Mouse (Mus musculus): ENCODE results near the gene Auts2. TPM values are rescaled to one million over a fixed set of nuclear protein-coding genes. Genes with fewer than 3 reads are reported as not detected.

The Auts2 gene
- polyA plus RNA-seq, 1 experiment from 2014 or later = 90.6 TPM

DNA sequence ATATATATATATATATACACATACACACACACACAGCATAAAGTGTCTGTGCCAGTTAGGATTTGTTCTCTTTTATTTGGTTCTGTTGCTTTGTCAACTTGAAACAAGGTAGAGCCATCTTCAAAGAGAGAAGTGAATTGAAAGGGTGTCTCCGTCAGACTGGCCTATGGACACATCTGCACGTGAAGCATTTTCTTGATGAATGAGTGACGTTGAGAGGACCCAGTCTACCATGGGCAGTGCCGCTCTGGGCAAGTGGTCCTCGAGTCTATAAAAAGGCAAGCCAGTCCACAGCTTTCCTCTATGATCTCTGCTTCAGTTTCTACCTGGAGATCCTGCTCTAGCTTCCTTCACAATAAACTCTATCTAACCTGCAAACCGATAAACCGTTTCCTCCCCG, 105.7 kb downstream of the Auts2 start:
- H3K4me2 ChIP-seq (replicated peaks) = no peak overlapping the region
- ATAC-seq (ENCODE audit: low FRiP score) = no peak
- no peak overlapping the region for H3K9ac ChIP-seq
- H3K27me3 ChIP-seq = no peaks in the 10 kb centered on the region
- no peaks in the 10 kb centered on the region for H3K36me3 ChIP-seq
- H3K27ac ChIP-seq = no peak overlapping the region
- H3K9me3 ChIP-seq (replicated peaks) = no peaks in the 10 kb centered on the region
- H3K4me1 ChIP-seq = peaks cover 20% of the 10 kb centered on the region
- no peak overlapping the region for H3K4me3 ChIP-seq
- WGBS = 92% methylated on average over 8 of the region's 8 CpGs

DNA sequence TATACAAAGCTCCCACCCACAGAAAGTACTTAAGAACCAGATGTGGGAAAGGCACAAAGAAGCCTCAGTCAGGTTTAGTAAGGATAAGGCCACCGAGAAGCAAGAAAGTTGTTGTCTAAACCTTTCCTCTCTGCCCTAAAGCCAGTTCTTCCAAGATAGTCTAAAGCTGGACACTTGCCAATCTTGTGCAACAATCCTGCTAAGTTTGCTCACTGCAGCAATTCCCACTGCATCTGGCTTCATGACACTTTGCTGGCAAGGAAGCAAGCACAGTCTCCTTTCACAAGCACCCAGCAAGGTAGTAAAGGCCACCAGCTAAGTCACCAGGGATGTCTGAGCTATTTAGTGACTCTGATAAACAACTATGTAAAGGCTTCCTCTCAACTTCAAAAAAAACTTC, 106.2 kb downstream of the Auts2 start:
- no peak for ATAC-seq (ENCODE audit: low FRiP score)
- no peaks in the 10 kb centered on the region for H3K9me3 ChIP-seq (replicated peaks)
- H3K4me1 ChIP-seq = peaks cover 20% of the 10 kb centered on the region
- no peak overlapping the region for H3K9ac ChIP-seq
- H3K27me3 ChIP-seq = no peaks in the 10 kb centered on the region
- H3K4me3 ChIP-seq = no peak overlapping the region
- 67% methylated on average over 1 of the region's 1 CpGs for WGBS
- no peak overlapping the region for H3K4me2 ChIP-seq (replicated peaks)
- no peak overlapping the region for H3K27ac ChIP-seq
- no peaks in the 10 kb centered on the region for H3K36me3 ChIP-seq

DNA sequence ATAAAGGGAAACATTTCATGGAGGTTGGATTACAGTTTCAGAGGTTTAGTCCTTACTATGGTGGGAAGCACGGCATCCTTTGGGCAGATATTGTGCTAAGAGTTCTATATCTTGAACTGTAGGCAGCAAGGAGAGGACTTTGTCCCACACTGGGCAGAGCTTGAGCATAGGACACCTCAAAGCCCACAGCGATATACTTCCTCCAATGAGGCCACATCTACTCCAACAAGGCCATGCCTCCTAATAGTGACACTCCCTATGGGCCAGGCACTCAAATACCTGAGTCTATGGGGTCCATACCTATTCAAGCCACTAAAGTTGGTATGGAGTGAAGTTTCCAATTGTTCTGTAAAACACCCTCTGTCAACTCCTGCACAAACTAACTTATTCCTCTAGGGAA, 106.7 kb downstream of the Auts2 start:
- H3K4me3 ChIP-seq = no peak overlapping the region
- peaks cover 20% of the 10 kb centered on the region for H3K4me1 ChIP-seq
- H3K9me3 ChIP-seq (replicated peaks) = no peaks in the 10 kb centered on the region
- H3K36me3 ChIP-seq = no peaks in the 10 kb centered on the region
- no peak overlapping the region for H3K9ac ChIP-seq
- H3K27ac ChIP-seq = no peak overlapping the region
- no peak overlapping the region for H3K4me2 ChIP-seq (replicated peaks)
- no peaks in the 10 kb centered on the region for H3K27me3 ChIP-seq
- ATAC-seq (ENCODE audit: low FRiP score) = no peak
- 89% methylated on average over 2 of the region's 2 CpGs for WGBS

DNA sequence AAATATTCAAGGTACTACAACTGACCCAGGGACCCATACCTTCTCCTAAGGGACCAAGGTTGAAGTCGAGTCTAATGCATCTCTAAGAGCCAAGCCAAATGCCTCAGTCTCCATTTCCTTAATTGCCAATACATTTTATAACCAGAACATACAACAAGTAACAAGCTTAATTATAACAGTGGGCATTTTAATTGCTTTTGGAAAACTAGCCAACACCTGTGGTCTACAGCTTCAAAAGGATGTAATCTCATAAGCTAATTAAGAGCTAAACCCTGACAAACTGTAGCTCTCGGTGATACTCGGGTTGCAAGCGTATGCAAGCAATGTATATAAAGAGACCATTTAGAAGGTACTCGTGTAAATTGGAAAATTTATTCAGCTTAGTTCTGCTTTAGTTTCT, 107.7 kb downstream of the Auts2 start:
- H3K4me1 ChIP-seq = peaks cover 20% of the 10 kb centered on the region
- ATAC-seq (ENCODE audit: low FRiP score) = no peak
- no peak overlapping the region for H3K4me2 ChIP-seq (replicated peaks)
- no peak overlapping the region for H3K27ac ChIP-seq
- H3K27me3 ChIP-seq = no peaks in the 10 kb centered on the region
- H3K36me3 ChIP-seq = no peaks in the 10 kb centered on the region
- H3K9me3 ChIP-seq (replicated peaks) = no peaks in the 10 kb centered on the region
- WGBS = 72% methylated on average over 5 of the region's 5 CpGs
- H3K9ac ChIP-seq = no peak overlapping the region
- no peak overlapping the region for H3K4me3 ChIP-seq

DNA sequence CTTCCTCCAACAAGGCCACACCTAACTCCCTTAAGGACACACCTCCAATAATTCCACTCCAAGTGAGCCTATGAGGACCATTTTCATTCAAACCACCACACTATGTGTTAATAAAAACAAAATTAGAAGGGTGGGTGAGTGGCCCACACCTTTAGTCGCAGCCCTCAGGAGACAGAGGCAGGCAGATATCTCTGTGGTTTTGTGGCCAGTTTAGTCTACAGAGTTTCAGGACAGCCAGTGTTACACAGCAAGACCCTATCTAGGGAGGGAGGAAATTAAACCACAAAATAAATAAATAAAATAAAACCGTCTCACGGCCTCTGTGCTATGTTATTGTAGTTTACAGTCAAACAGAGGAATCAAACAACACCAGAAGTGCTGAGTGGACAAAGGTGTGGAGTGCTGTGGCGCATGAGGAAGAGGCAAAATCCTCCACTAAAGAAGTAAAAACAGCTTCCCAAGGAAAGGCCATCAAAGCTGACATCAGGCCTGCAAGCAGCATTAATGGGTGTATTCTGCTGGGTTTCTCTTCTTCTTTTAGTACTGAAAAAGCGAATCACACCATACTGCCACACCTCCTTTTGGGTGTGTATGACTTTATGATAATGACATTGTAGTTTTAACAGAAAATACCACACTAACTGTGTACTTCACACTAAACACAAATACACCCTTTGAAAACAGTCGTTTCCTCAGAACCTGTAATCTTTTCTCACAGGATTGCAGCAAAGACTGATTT, 109.6 kb downstream of the Auts2 start:
- no peaks in the 10 kb centered on the region for H3K36me3 ChIP-seq
- peaks cover 24% of the 10 kb centered on the region for H3K4me1 ChIP-seq
- no peak overlapping the region for H3K9ac ChIP-seq
- no peak overlapping the region for H3K4me3 ChIP-seq
- no peak overlapping the region for H3K27ac ChIP-seq
- WGBS = 84% methylated on average over 6 of the region's 6 CpGs
- H3K27me3 ChIP-seq = no peaks in the 10 kb centered on the region
- no peak overlapping the region for H3K4me2 ChIP-seq (replicated peaks)
- no peak for ATAC-seq (ENCODE audit: low FRiP score)
- no peaks in the 10 kb centered on the region for H3K9me3 ChIP-seq (replicated peaks)

DNA sequence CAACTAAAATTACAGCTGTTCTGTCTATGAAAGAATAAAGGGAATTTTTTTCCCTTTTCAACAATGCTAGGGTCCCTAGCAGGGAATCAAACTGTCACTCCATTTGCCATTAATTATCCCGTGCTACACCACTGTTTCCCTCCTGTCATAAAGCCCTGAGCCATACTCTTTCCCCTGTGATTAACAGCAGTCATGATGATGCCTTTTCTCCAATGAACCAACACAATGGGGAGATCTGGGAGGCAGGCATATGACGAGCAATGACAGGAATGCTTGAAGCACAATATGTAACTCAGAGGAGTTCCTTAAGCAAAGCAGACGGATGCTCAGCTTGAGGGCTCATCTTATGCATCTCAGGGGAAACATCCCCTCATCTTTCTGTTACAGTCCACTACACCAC, 113.8 kb downstream of the Auts2 start:
- Histone ChIP-seq H3K4me2 (replicated peaks) (no peak overlapping the region), H3K9me3 (replicated peaks) (no peaks in the 10 kb centered on the region), H3K27me3 (no peaks in the 10 kb centered on the region), H3K36me3 (no peaks in the 10 kb centered on the region), H3K9ac (no peak overlapping the region), H3K27ac (no peak overlapping the region), H3K4me1 (peaks cover 14% of the 10 kb centered on the region), H3K4me3 (no peak overlapping the region)
- 49% methylated on average over 3 of the region's 3 CpGs for WGBS
- peak; percentile 56 for ATAC-seq (ENCODE audit: low FRiP score)

DNA sequence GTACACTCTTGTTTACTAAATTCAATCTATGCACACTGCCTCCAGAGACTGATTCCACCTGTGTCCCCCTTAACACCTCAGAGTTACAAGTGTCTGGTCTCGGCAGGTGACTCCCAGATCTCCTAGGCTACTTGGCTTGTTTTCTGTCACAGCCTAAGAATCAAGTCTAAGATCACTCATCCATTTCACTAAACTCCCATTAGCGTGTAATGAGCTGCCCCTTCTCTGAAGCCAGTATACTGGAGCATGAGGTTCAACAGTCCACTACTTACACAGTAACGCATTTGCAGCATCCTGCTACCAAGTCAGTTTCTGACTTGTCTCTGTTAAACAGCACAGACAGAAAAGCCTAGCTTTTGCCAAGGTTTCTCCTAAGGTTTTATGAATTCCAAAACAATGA, 116.8 kb downstream of the Auts2 start:
- H3K4me3 ChIP-seq = no peak overlapping the region
- H3K36me3 ChIP-seq = no peaks in the 10 kb centered on the region
- no peaks in the 10 kb centered on the region for H3K9me3 ChIP-seq (replicated peaks)
- H3K4me1 ChIP-seq = peaks cover 9% of the 10 kb centered on the region
- H3K9ac ChIP-seq = no peak overlapping the region
- no peak overlapping the region for H3K27ac ChIP-seq
- no peaks in the 10 kb centered on the region for H3K27me3 ChIP-seq
- ATAC-seq (ENCODE audit: low FRiP score) = no peak
- no peak overlapping the region for H3K4me2 ChIP-seq (replicated peaks)
- WGBS = 78% methylated on average over 3 of the region's 3 CpGs

DNA sequence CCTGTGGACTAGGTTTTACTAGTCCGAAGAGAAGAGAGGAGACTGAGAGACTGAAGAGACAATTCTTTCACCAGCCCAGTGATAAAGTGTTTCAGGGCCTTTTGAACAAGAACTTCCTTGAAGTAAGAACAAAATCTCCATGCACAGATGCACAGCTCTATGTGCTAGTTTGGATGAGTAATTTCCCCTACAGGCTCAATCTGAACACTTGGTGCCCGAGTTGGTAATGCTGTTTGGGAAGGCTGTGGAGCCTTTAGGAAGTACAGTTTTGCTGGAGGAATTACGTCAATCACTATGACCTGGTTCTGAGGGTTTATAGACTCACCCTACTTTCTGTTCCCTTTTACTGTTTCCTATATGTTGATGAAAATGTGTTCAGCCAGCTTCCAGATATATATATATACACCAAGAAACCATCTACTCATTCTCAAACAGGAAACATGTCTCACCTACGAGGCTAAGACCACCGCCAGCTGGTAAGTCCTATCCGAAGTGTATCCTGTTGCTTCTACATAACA, 117.3 kb downstream of the Auts2 start:
- no peaks in the 10 kb centered on the region for H3K36me3 ChIP-seq
- no peak overlapping the region for H3K4me2 ChIP-seq (replicated peaks)
- no peak overlapping the region for H3K27ac ChIP-seq
- no peaks in the 10 kb centered on the region for H3K27me3 ChIP-seq
- 84% methylated on average over 6 of the region's 6 CpGs for WGBS
- H3K9ac ChIP-seq = no peak overlapping the region
- H3K4me1 ChIP-seq = peaks cover 10% of the 10 kb centered on the region
- H3K4me3 ChIP-seq = no peak overlapping the region
- no peak for ATAC-seq (ENCODE audit: low FRiP score)
- no peaks in the 10 kb centered on the region for H3K9me3 ChIP-seq (replicated peaks)

DNA sequence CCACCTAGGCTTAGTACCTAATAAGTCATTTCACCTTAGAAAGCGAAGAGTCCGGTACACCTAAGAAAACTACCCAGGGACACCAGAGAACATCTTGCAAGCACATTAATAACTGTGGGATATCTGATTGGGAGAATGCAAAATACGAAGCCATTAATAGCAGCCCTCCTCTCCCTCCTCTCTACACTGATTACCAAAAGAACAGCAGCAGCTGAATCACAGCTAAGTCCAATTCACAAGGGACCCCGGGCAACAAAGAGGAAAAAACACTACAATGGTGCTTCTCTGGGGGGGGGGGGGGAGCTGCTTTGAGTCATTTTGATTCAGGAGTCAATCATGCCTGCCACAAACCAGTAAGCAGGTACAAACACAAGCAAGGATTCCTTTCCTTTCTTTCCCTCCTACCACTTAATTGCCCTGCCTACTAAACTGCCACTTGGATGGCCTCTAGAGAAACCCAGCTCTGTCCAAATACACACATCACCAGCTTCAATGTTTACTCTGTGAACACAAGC, 132.7 kb downstream of the Auts2 start:
- Histone ChIP-seq H3K36me3 (no peaks in the 10 kb centered on the region), H3K4me2 (replicated peaks) (no peak overlapping the region; the same call in 1 of the 2 replicates), H3K4me3 (no peak overlapping the region), H3K4me1 (peaks cover 31% of the 10 kb centered on the region), H3K9me3 (replicated peaks) (no peaks in the 10 kb centered on the region), H3K9ac (no peak overlapping the region), H3K27me3 (no peaks in the 10 kb centered on the region), H3K27ac (peak overlapping the region; percentile 60; the same call in 1 of the 2 replicates)
- WGBS = 34% methylated on average over 4 of the region's 4 CpGs
- ATAC-seq (ENCODE audit: low FRiP score) = 0 out of 2 replicates have a peak, but pooled peaks have one; percentile 38

DNA sequence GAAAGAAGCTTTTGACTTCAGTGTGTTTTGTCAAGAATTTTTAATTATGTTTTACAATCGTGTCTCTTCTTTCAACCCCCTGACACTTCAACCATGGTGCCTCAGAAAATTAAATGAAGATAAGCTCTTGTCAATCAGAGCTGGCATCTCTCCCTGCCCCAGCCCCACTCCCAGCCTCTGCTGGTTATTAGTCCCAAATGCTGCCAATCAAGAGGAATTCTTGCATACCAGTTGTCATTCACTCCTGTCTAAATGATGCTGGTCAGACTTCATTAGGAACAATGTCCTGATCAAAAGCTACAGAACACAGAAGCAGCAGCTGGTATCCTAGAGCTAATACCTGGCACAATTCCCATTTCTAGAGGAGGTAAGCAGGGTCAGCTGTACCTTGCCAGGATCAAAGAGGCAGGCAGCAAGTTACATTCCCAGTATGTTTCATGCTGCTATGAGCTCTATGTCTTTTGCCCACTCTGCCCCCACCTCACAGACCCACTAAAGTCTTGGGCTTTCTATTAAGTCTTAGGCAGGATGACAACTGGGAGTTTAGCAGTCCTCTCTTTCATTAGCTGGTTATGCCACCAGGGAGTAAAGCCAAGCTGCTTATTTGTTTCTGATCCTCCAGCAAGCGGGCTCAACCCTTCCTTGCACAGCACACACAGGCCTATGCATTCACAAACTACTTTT, 134.1 kb downstream of the Auts2 start:
- peak; percentile 58; the same call in 1 of the 2 replicates for ATAC-seq (ENCODE audit: low FRiP score)
- no peak overlapping the region for H3K4me2 ChIP-seq (replicated peaks)
- H3K4me1 ChIP-seq = peaks cover 29% of the 10 kb centered on the region
- no peak overlapping the region for H3K27ac ChIP-seq
- no peaks in the 10 kb centered on the region for H3K27me3 ChIP-seq
- no peaks in the 10 kb centered on the region for H3K9me3 ChIP-seq (replicated peaks)
- no peak overlapping the region for H3K4me3 ChIP-seq
- no peaks in the 10 kb centered on the region for H3K36me3 ChIP-seq
- WGBS = 44% methylated on average over 2 of the region's 2 CpGs
- H3K9ac ChIP-seq = no peak overlapping the region

DNA sequence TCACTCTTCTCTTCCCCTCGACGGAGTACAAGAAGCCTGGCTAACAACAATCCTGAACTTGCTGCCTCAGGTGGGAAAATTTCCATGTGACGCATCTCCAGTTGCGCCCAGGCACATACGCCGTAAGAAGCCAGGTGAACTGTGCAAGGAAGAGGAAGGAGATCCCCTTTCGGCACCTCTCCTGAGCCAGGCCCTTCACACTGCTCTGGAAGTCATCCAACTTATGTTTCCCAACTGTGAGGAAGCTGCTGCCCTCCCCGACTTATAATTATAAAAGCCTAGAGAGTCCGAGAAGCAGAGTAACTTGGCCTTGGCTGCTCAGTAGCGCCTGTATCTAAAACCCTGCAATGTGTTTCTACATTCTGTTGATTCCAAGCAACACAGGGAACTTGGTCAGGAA, 142.6 kb downstream of the Auts2 start:
- no peaks in the 10 kb centered on the region for H3K9me3 ChIP-seq (replicated peaks)
- H3K4me1 ChIP-seq = peaks cover 49% of the 10 kb centered on the region
- H3K4me2 ChIP-seq (replicated peaks) = no peak overlapping the region
- no peak overlapping the region for H3K9ac ChIP-seq
- WGBS = 84% methylated on average over 10 of the region's 10 CpGs
- no peak for ATAC-seq (ENCODE audit: low FRiP score)
- H3K27me3 ChIP-seq = no peaks in the 10 kb centered on the region
- no peak overlapping the region for H3K27ac ChIP-seq
- H3K36me3 ChIP-seq = no peaks in the 10 kb centered on the region
- no peak overlapping the region for H3K4me3 ChIP-seq

DNA sequence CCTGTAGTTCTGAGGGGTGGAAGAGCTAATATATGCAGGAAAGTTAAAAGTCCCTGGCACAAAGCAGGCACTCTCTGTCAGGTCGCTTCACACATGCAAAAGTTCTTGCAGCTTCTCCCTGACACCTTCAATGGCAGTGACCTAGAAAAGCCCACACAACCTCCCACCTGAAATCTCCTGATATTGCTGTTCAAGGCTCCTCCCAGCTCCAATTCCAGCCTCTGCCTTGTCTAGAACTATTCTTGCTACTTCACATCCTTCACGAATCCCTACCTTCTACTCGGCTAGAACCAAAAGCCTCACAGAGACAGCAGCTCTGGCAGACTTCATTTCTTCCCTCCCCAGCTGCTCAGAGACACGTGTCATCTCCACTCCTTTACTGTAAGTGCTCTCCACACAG, 143.7 kb downstream of the Auts2 start:
- no peaks in the 10 kb centered on the region for H3K36me3 ChIP-seq
- H3K4me2 ChIP-seq (replicated peaks) = no peak overlapping the region
- 37% methylated on average over 4 of the region's 4 CpGs for WGBS
- H3K27ac ChIP-seq = no peak overlapping the region
- ATAC-seq (ENCODE audit: low FRiP score) = no peak
- H3K9me3 ChIP-seq (replicated peaks) = no peaks in the 10 kb centered on the region
- H3K27me3 ChIP-seq = no peaks in the 10 kb centered on the region
- peaks cover 57% of the 10 kb centered on the region for H3K4me1 ChIP-seq
- no peak overlapping the region for H3K9ac ChIP-seq
- no peak overlapping the region for H3K4me3 ChIP-seq
